Mouse (Mus musculus): ENCODE data around the gene Elovl5. TPM values are rescaled to one million over a fixed set of nuclear protein-coding genes. Genes with fewer than 3 reads are reported as not detected.
"Not testable (repeated sequence)": the region's sequence is repeated elsewhere in the genome, so short reads cannot be mapped to it uniquely, and the experiment has no call there.

Elovl5 gene
- polyA plus RNA-seq, 1 experiment: 105 TPM

DNA sequence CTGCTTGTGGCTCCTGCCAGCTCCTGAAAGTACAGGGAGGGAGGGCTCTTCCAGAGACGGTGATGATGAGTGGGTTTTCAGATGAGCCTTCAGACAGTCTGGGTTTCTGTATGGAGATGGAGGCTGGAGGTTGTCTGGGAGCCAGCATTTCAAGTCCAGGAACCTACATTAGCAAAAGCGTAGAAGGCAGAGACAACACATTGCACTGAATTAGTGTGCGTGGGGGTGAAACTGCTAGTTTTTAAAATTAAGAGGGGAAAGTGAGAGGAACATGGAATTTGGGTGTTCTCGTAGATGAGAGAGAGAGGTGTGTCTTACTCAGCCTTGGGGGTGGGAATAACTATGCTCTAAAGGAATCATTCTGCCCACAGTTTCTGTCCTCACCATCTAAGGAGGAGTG lies 74.5 kb downstream of the Elovl5 start:
- peak; percentile 46 to 67 for DNase-seq (ENCODE audit: extremely low spot score in 1 of 2, low spot score in 1 of 2)

DNA sequence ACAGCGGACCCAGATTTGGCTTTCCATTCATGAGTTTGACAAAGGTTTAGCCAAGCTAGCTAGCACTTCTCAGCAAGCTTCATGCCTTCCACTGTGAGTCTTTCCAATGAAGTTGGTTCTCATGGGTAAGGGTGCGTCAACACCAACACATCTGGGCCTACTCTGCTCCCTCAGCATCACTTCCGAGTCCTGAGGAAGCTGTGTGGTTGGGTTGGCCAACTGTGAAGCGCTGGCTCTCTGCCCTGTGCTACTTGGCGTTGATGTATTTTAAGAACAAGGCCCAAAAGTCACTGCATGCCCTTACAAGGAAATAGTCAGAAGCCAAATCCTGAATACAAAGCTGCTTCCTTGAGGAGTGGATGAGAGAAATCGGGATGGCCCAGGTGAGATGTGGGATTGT lies 75.1 kb downstream of the Elovl5 start:
- DNase-seq (ENCODE audit: extremely low spot score in 1 of 2, low spot score in 1 of 2): no peak

DNA sequence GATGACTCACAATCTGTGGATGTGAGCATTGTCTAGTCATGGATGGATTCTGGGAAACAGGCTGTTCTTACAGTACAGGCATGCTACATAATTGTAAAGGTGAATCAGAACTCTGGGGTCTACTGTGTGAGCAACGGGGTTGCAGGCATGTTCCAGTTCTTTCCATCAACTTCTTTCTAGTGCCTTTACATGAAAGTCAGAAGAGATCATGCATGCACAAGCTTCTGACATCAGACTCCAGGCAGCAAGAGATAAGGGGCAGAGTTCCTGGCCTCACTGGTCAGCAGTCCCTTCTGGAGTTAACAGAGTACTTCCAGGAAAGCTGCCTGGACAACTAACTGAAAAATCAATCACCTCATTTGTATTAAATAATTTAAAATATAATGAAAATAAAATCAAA lies 75.9 kb downstream of the Elovl5 start:
- no peak for DNase-seq (ENCODE audit: extremely low spot score in 1 of 2, low spot score in 1 of 2)

DNA sequence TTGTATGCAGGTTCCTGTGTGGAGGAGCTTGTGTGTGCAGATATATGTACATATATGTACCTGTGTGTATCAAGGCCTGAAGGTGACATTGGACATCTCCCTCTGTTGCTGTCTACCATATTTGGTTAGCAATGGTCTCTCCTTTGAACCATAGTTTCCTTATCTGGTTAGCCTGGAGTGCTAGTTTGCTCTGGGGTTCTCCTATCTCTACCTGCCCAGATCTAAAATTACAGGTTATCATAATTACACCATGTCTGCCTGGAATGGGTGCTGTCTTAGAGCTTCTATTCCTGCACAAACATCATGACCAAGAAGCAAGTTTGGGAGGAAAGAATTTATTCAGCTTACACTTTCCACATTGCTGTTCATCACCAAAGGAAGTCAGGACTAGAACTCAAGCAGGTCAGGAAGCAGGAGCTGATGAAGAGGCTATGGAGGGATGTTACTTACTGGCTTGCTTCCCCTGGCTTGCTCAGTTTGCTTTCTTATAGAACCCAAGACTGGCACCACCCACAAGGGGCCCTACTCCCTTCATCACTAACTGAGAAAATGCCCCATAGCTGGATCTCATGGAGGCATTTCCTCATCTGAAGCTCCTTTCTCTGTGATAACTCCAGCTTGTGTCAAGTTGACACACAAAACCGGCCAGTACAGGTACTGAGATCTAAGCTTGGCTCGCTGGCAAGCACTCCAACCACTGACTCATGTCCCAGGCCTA lies 76.5 kb downstream of the Elovl5 start:
- DNase-seq (ENCODE audit: extremely low spot score in 1 of 2, low spot score in 1 of 2): not testable (repeated sequence)

DNA sequence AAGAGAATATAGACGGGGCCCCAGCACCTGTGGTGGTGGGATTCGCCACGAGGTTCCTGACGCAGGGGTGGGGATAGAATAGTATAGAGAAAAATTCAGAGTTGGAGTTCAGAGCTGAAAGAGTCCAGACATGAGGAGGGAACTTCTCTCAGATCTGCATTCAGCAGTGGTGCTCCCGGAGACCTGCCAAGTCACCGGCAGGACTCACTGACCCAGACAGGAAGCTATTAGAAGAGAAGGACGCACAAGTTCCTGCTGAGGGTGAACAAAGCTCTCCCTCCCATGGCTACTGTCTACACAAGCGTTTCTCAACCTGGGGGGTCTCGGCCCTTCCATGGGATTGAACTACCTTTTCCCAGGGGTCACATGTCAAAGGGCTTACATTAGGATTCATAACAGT lies 78.1 kb downstream of the Elovl5 start:
- no peak for DNase-seq (ENCODE audit: extremely low spot score in 1 of 2, low spot score in 1 of 2)

DNA sequence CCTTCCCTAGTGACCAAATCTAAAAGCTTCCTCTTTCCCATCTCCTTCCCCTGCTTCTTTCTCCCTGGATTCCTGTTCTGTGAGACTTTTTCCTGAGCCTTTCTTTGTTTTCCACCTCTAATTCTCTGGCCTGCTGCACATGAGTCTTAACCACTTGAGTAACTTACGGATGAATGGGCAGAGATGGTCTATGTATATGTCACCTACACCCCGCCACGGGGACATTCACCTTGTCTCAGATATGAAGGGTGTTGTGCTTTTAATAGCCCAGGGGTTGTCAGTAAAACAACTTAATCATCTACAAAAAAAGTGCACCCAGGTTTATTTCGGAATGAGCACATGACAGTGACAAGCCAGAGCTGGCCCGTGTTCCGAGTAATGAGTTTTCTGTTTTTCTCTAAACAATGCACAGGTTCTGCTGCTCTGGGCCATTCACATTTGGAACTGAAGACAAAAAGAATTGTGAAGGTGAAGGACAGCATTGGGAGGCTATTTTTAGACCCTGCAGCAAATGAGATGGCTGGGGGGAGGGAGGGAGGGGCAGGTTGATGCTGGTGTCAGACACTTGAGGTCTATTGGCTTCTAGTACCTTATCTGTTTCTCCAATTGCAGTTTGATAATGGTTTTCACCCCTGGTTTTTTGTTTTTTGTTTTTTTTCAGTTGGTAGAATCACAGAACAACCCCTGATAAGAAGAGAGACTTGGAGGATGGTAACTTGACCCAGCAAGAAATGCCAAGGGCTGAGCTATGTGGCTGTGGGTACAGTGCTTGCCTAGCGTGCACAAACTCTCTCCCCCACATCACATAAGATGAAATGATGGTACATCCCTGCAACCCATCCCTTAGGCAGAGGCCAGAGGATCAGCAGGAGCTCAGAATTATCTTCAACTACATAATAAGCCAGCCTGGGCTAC lies 83.7 kb downstream of the Elovl5 start:
- no peak for DNase-seq (ENCODE audit: extremely low spot score in 1 of 2, low spot score in 1 of 2)

DNA sequence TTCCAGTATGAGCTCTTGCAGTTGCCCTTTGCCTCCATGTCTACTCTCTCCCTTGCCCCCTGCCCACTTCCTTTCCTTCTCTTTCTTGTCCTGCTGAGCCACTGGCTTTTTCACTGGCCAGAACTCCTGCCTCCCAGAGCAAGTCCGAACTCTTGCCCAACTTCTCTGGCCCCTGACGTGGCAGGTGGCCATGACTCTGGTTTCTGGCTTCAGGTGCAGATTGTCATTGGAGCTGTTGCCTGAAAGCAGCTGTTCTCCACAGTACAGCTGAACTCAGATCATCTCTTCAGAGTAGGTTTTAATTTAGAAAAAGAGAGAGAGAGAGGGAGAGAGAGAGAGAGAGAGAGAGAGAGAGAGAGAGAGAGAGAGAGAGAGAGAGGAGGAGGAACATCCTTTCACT lies 86.1 kb downstream of the Elovl5 start:
- no peak for DNase-seq (ENCODE audit: extremely low spot score in 1 of 2, low spot score in 1 of 2)

DNA sequence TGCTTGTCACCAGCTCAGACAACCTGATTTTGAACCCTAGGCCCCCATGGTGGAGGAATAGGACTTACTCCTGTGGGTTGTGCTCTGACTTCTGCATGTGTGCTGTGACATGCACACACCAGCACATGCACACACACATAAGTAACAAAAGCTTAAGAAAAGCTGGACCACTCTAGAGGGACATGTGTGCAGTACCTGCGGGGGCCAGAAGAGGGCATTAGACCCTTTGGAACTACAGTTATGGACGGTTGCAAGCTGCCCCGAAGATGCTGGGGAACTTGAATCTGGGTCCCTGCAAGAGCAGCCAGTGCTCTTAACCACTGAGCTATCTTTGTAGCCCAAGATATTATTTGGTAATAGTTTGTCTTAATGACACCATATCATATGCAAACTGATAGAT lies 88.3 kb downstream of the Elovl5 start:
- DNase-seq (ENCODE audit: extremely low spot score in 1 of 2, low spot score in 1 of 2): no peak

DNA sequence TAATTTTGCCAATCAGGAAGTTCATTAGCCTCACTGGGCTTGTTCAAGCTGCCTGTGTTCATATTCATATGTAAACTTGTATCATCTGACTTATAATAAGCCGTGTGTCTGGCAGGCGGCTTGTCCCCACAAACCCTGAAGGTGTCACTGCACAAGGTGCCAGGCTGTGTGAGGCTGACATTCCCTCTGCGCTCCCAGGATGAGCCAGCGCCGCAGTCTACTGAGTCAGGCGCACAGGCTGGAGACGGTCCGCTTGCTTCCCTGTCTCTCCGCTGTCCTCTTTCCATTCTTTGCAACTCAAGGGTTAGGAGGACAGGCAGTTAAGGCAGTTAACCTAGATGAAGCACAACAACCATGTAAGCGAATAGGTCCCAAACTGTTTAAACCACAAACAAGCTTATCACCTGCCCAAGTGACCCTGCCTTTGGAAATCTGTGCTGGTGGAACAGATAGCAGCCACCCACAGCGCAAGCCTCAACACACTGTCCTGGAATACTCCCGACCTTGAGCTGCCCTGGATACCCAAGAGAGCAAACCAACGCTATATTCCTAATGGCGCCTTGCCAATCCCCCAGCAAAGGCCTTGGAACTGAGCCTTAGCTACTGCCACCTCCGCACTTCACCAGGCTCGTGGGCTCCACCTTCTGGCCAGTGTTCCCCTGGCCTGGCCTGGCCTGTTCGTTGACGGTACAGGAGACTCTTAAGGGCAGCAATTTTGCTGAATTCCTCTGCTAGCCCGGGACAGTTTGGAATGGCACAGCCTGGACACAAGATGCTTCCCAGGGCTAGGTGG lies 89.2 kb downstream of the Elovl5 start:
- peak in 1 of 2 experiments; percentile 80 for DNase-seq (ENCODE audit: extremely low spot score in 1 of 2, low spot score in 1 of 2)

DNA sequence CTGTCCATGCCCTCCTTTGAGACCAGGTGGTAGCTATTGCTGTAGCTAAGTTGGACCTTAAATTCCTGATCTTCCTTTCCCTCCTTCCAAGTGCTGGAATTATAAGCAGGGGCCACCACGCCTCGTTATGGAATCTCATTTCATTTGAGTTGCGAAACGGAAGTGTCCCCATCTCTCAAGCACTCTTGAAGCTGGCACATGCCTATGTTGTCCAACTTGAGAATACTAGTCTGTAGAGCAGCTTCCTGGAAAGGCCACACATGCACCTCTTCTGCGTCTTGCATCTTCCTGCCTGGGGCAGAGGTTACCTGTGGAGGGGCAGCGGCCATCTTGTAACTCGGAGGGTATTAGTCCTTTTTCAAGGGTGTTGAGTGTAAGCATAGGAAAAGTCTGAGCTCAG lies 92.2 kb downstream of the Elovl5 start:
- DNase-seq (ENCODE audit: extremely low spot score in 1 of 2, low spot score in 1 of 2): no peak

DNA sequence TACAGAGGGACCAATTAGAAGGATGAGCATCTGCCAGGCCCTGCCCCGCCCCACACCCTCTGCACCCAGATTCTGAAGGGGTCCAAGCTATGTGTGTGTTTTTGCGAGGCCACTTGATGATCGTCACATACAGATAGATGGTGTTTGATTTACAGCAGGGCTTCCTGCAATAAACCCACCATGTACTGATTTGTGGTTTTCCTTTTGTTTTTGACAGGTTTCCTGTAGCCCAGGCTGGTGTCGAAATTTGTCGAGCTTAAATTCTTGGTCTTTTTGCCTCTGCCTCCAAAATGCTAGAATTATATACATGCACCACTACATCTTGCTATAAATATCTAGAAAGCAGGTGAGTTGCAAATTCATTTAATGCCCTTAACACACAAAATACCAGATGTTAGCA lies 93.0 kb downstream of the Elovl5 start:
- DNase-seq (ENCODE audit: extremely low spot score in 1 of 2, low spot score in 1 of 2): no peak

DNA sequence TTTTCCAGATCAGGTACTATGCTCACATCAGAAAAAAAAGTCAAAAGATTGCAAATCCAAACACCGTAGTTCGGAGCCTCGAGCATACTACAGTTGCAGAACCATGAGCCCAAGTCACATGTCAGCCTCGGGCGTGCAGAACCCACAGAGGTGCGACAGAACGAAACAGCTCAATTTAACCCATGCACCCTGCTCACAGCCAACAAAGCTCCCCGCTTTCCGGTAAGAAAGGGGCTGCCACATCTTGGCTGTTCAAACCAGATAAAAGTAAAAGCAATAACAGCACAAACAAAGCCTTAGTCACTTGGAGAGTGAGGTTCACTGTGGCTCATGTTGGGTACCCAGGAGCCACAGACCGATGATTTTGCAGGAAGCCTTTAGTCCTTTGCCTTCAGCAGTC lies 93.5 kb downstream of the Elovl5 start:
- no peak for DNase-seq (ENCODE audit: extremely low spot score in 1 of 2, low spot score in 1 of 2)

DNA sequence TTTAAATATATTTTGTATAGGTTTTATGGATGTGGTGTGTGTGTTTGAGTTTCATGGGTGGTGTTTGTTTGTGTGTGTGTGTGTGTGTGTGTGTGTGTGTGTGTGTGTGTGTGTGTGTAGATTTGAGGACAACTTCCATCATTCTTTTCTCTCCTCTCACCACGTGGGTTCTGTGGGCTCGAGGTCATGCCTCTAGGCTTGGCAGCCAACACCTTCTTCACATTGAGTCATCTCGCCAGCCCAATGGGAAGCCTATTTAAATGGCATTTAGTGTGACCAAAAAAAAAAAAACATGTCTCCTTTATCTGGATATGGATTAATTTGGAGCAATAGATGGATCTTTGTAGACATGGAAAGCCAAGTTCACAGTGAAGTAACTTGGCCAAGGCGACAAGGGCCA lies 94.9 kb downstream of the Elovl5 start:
- DNase-seq (ENCODE audit: extremely low spot score in 1 of 2, low spot score in 1 of 2): no peak

DNA sequence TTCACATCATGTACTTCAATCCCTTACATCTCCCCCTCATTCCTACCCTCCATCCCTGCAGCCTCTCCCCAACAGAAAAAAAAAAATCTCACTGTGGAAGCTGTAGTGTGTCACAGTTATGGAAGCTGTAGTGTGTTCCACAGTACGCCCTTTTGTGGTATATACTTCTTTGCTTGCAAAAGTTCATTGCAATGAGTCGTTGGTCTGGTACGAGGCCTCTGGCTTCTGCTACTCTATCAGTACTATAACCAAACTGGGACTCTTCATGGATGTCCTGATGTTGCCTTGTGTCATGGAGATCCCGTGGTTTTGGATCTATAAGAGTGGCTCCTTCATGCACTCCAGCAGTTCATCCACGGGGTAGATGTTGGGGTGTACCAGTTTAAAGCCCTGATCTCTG lies 95.5 kb downstream of the Elovl5 start:
- no peak for DNase-seq (ENCODE audit: extremely low spot score in 1 of 2, low spot score in 1 of 2)

DNA sequence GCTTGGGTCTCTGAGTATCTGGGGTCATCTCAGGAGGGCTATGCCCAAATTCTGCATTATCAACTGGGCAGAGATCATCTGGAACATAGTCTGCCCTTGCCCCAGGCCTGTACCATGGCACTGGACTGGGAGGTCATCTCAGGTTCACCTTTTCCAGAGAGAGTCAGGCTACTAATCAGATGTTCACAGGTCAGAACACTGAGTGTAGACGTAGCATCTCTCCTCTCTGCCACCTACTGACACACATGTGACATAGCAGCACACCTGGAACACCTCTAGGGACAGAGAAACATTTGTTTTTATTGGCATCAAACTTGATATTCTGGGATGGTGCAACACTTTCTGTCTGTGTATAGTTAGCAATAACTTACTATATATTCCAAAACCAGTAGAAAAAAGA lies 96.6 kb downstream of the Elovl5 start:
- no peak for DNase-seq (ENCODE audit: extremely low spot score in 1 of 2, low spot score in 1 of 2)

DNA sequence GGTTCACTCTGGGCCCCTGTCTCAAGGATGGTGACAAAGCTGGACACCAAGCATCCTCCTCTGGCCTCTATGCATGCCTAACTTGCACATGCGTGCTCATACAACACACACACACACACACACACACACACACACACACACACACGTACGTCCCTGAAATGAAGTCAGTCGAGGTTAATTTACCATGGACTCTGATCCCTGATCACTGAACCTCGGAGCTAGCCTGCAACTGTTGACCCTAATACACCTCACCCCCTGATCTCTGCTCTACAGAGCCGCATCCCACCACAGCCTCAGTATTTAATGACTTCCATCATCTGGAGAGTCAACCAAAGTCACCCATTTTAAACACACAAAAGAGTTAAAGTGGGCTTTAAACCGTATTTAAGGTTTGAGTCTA lies 98.7 kb downstream of the Elovl5 start:
- no peak for DNase-seq (ENCODE audit: extremely low spot score in 1 of 2, low spot score in 1 of 2)

DNA sequence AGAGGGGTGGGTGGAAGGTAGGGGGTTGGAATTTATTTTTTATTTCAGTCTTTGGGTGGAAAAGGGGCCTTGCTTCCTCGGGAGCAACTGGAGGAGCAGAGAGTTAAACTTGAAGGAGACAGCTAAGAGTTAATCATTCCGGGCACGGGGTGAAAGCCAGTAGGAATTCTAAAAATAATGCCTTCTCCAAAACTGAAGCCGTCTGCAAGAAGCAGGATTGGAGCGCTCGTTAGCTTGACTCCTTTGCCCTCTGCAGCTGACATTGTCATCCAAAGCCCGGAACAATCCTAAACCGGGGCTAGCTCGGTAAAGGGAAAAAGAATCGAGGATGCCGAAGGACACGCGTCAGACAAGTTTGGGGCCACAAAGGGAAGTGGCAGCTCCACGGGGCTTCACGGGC lies 99.1 kb downstream of the Elovl5 start:
- no peak for DNase-seq (ENCODE audit: extremely low spot score in 1 of 2, low spot score in 1 of 2)

DNA sequence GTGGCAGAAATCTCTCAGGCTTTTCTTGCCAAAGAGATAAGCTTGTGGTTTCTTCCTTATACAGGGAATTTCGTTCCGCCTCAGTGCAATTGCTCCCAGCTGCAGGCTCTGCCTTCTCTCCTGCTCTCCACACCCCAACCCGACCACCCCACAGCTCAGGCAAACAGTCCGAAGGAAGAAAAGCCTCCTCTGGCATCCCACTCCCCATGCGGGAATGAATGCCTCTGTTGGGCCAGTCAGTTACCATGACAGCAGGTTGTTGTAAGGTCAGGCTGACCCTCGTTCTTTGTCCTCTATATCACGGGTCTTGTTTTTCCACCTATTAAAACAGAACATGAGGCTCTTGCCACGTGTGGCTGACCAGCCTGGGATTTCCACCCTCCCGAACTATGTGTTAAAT lies 104.1 kb downstream of the Elovl5 start:
- DNase-seq (ENCODE audit: extremely low spot score in 1 of 2, low spot score in 1 of 2): no peak

DNA sequence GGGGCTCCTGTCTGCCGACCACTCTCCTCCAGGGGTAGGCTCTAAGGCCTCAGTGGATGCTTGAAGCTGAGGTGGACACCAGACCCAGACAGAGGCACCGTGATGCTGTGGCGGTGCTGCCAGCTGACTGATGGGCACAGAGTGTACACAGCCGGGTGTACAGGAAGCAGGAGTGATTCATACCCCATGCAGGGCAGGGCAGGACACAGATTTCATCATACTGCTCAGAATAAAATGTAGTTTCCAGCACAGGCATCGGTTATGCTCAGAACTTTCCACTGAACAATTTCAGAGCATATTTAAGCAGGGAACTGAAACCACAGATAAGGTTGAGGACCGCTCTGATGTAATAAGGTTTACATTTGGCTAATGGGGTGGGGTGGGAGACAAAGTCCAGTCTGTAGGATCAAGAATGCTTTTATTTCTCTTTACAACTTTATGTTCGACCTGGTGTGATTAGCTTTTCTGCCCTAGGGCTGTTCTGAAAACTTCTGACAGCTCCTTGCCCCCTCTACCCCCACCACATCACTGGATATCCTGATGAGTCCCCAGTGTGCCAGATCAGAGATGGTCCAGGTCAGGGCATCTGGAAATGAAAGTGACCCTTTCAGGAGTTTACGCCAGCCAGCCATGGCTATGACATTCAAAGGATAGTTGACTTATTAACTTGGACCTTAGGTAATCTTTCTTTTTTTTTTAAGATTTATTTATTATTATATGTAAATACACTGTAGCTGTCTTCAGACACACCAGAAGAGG lies 105.2 kb downstream of the Elovl5 start:
- DNase-seq (ENCODE audit: extremely low spot score in 1 of 2, low spot score in 1 of 2): no peak

DNA sequence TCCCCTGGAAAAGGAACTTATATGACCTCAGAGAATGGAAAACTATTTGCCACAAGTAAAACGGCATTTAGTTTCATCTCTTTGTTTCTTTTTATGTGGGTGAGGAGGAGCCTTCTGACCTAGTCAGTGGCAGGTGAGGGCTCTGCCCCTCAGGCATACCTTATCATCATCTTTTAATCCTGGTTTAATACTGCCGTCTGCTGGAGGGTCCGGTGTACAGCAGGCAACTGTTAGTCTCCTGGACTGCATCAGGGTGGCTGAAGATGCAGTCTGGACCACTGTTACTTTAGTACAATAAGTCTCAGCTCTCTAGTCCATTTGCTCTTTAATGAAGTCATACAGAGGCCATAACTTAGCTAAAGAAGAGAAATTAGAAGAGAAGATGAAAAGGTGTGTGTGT lies 107.7 kb downstream of the Elovl5 start:
- peak; percentile 37 to 85 for DNase-seq (ENCODE audit: extremely low spot score in 1 of 2, low spot score in 1 of 2)

DNA sequence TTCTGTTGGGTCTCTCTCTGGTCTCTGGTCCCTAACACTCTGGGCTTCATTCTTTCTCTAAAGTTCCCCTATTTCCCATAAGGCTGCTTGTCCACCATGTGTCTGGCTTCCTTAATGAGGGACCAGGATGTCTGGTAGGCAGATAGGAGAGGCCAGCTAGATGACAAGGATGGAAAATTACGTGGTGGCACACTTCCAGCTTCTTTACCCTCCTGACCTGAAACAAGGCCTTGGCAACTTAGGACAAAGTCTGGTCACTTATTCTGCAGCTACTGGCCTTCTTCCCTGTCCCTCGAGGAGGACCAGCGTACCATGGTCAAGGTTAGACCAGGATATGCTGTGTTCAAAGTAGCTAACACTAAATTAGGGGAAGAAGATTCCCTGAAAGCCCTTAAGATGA lies 109.9 kb downstream of the Elovl5 start:
- no peak for DNase-seq (ENCODE audit: extremely low spot score in 1 of 2, low spot score in 1 of 2)

Measured in frontal cortex, adult 2 months (tissue).